Mouse (Mus musculus) lung, adult 2 months (tissue): ENCODE data around the gene Rsph9.

ENCODE experiments used
- CTCF ChIP-seq: fragments of 200-500 bp; IDR thresholded peaks from 2 replicates; pipeline ENCODE4 v1.5.1; 2011; ENCODE audit warnings: mild to moderate bottlenecking, low read length, control low read depth; ENCODE audit not compliant: insufficient read depth
- POLR2A ChIP-seq: fragments of 200-500 bp; IDR thresholded peaks from 2 replicates; pipeline ENCODE4 v1.6.1; 2011; ENCODE audit warnings: low read depth, mild to moderate bottlenecking, control low read depth, low read length, borderline replicate concordance; ENCODE audit errors: extremely low read depth

- TF ChIP-seq CTCF: no peak
- TF ChIP-seq POLR2A: no peak
Observed at GRCm38 (mm10) chr17:46116881-46117280, 27.1 kb downstream of the Rsph9 start.
